Mouse (Mus musculus) midbrain, postnatal 0 days (tissue): ENCODE data around the gene Prkd3. TPM values are rescaled to one million over a fixed set of nuclear protein-coding genes. Genes with fewer than 3 reads are reported as not detected.

Source experiments
- ATAC-seq: fragments of 200-750 bp; cut with Nextera tagmentation; 2 replicates; pipeline ENCODE4 v1.8.0; 2017; ENCODE audit warnings: moderate number of reproducible peaks, mild to moderate bottlenecking, moderate TSS enrichment, moderate library complexity; ENCODE audit not compliant: low FRiP score
- DNase-seq: peaks from one replicate; pipeline ENCODE4 v3.0.0-alpha.2; 2015; ENCODE audit warnings: low spot score
- H3K27ac ChIP-seq: fragments of 300-500 bp; sonication (generic); 2 replicates; pipeline ENCODE4 v1.5.1; 2014; ENCODE audit warnings: low read depth, mild to moderate bottlenecking, low read length, mixed read lengths
- H3K27me3 ChIP-seq: fragments of 300-500 bp; sonication (generic); 2 replicates; pipeline ENCODE4 v1.6.1; 2014; ENCODE audit warnings: low read length, control low read depth, mixed read lengths; ENCODE audit not compliant: insufficient read depth
- H3K36me3 ChIP-seq: fragments of 300-500 bp; sonication (generic); 2 replicates; pipeline ENCODE4 v1.6.1; 2014; ENCODE audit warnings: low read length, control low read depth, mixed read lengths; ENCODE audit not compliant: insufficient read depth
- H3K4me1 ChIP-seq: fragments of 300-500 bp; sonication (generic); 2 replicates; pipeline ENCODE4 v1.6.1; 2014; ENCODE audit warnings: mild to moderate bottlenecking, control low read depth, antibody characterized with exemption, low read length, mixed read lengths; ENCODE audit not compliant: insufficient read depth
- H3K4me2 ChIP-seq: fragments of 300-500 bp; sonication (generic); 2 replicates; pipeline ENCODE4 v1.6.1; 2014; ENCODE audit warnings: low read depth, mild to moderate bottlenecking, low read length, mixed read lengths; ENCODE audit not compliant: poor library complexity, severe bottlenecking
- H3K4me3 ChIP-seq: fragments of 300-500 bp; sonication (generic); 2 replicates; pipeline ENCODE4 v1.5.1; 2014; ENCODE audit warnings: low read depth, mild to moderate bottlenecking, low read length, moderate library complexity
- H3K9ac ChIP-seq: fragments of 300-500 bp; sonication (generic); replicated peaks from 2 replicates; pipeline ENCODE4 v1.6.1; 2014; ENCODE audit warnings: mild to moderate bottlenecking, low read length, moderate library complexity, mixed read lengths; ENCODE audit not compliant: poor library complexity, severe bottlenecking
- H3K9me3 ChIP-seq: fragments of 300-500 bp; sonication (generic); 2 replicates; pipeline ENCODE4 v1.6.1; 2016; ENCODE audit warnings: low read length, control low read depth
- CTCF ChIP-seq: IDR thresholded peaks from 2 replicates; pipeline ENCODE4 v1.5.1; 2016; ENCODE audit warnings: antibody characterized with exemption, mild to moderate bottlenecking
- WGBS: fragments of 180-500 bp; shearing (Covaris S2); extraction: QIAGEN DNeasy Blood & Tissue Kit; methylation state at CpG from one replicate; pipeline ENCODE4 v1.1.7; 2014; 5-methylcytosine and 5-hydroxymethylcytosine counted together
- polyA plus RNA-seq: library from polyadenylated mRNA; unstranded; fragments of >200 nt; fragmentation: Nextera tagmentation; extraction: Ambion mirVana; gene quantifications from 2 replicates; pipeline ENCODE4 v1.2.1, GENCODE M21; 2015
- total RNA-seq: library from RNA; depleted of rRNA; stranded (reverse); fragments of >200 nt; gene quantifications from 2 replicates; pipeline ENCODE4 v1.2.3, GENCODE M21; 2014

Gene Prkd3
- total and polyA plus RNA-seq, 2 experiments from 2014 or later = 5.9 to 20.1 TPM

GRCm38 (mm10) chr17:78916369-78916813 lies 104.2 kb downstream of the Prkd3 start, which contains the start of gene Cebpzos:
Gene Cebpzos (plus strand): TSS chr17:78916500.
- peak within 1 kb of the TSS; percentile 71 for H3K4me3 ChIP-seq
- H3K4me1 ChIP-seq = 0 out of 2 replicates have a peak, but pooled peaks cover 6% of the 10 kb centered on the region
- 1% methylated on average over 37 of the region's 37 CpGs for WGBS
- peak; percentile 95 for ATAC-seq
- peak within 1 kb of the TSS; percentile 80 for H3K9ac ChIP-seq
- H3K36me3 ChIP-seq = peaks cover 13% of the 10 kb centered on the region
- TF ChIP-seq CTCF = no peak
- peak within 1 kb of the TSS; percentile 78 for H3K4me2 ChIP-seq
- peak within 1 kb of the TSS; percentile 72 for H3K27ac ChIP-seq
- no peaks in the 10 kb centered on the region for H3K9me3 ChIP-seq
- H3K27me3 ChIP-seq = no peaks in the 10 kb centered on the region
- peak; percentile 93 for DNase-seq

- peak overlapping the region; percentile 71 for H3K4me3 ChIP-seq
- H3K9ac ChIP-seq = peak overlapping the region; percentile 80
- 53% methylated on average over 6 of the region's 6 CpGs for WGBS
- H3K36me3 ChIP-seq = peaks cover 8% of the 10 kb centered on the region
- peak overlapping the region; percentile 78 for H3K4me2 ChIP-seq
- TF ChIP-seq CTCF = no peak
- H3K27ac ChIP-seq = peak overlapping the region; percentile 72
- H3K27me3 ChIP-seq = no peaks in the 10 kb centered on the region
- no peaks in the 10 kb centered on the region for H3K9me3 ChIP-seq
- DNase-seq (peak; percentile 28), ATAC-seq (peak; percentile 14; the same call in 1 of the 2 replicates)
- 0 out of 2 replicates have a peak, but pooled peaks cover 6% of the 10 kb centered on the region for H3K4me1 ChIP-seq
Observed at GRCm38 (mm10) chr17:78915772-78916171, 104.8 kb downstream of the Prkd3 start.

GRCm38 (mm10) chr17:78913921-78914320 lies 106.7 kb downstream of the Prkd3 start:
- Histone ChIP-seq H3K36me3 (peaks cover 3% of the 10 kb centered on the region; the same call in 1 of the 2 replicates), H3K27me3 (no peaks in the 10 kb centered on the region), H3K9ac (no peak overlapping the region), H3K4me1 (0 out of 2 replicates have a peak, but pooled peaks cover 6% of the 10 kb centered on the region), H3K9me3 (no peaks in the 10 kb centered on the region), H3K4me3 (no peak overlapping the region), H3K4me2 (no peak overlapping the region), H3K27ac (no peak overlapping the region)
- DNase-seq (no peak), ATAC-seq (no peak)
- TF ChIP-seq CTCF = no peak
- 79% methylated on average over 3 of the region's 3 CpGs for WGBS

- ATAC-seq (peak; percentile 55), DNase-seq (peak; percentile 72)
- H3K27me3 ChIP-seq = no peaks in the 10 kb centered on the region
- H3K4me3 ChIP-seq = peak overlapping the region; percentile 34
- H3K4me1 ChIP-seq = 0 out of 2 replicates have a peak, but pooled peaks cover 6% of the 10 kb centered on the region
- no peaks in the 10 kb centered on the region for H3K36me3 ChIP-seq
- no peak overlapping the region for H3K27ac ChIP-seq
- H3K9ac ChIP-seq = peak overlapping the region; percentile 44; the same call in 1 of the 2 replicates
- peak overlapping the region; percentile 42 for H3K4me2 ChIP-seq
- no peaks in the 10 kb centered on the region for H3K9me3 ChIP-seq
- no peak for TF ChIP-seq CTCF
- 34% methylated on average over 6 of the region's 6 CpGs for WGBS
Observed at GRCm38 (mm10) chr17:78912861-78913281, 107.7 kb downstream of the Prkd3 start.

- Histone ChIP-seq H3K9me3 (no peaks in the 10 kb centered on the region), H3K4me2 (no peak overlapping the region), H3K4me1 (no peaks in the 10 kb centered on the region), H3K4me3 (no peak overlapping the region), H3K9ac (no peak overlapping the region), H3K36me3 (no peaks in the 10 kb centered on the region), H3K27ac (no peak overlapping the region), H3K27me3 (no peaks in the 10 kb centered on the region)
- ATAC-seq = no peak
- no peak for TF ChIP-seq CTCF
- DNase-seq = no peak
- WGBS = 77% methylated on average over 2 of the region's 2 CpGs
Observed at GRCm38 (mm10) chr17:78909374-78909773, 111.2 kb downstream of the Prkd3 start.

GRCm38 (mm10) chr17:78906892-78907291 lies 113.7 kb downstream of the Prkd3 start, which contains the start of gene Sult6b1:
Gene Sult6b1 (minus strand): TSS chr17:78906992.
- H3K27ac ChIP-seq = no peak within 1 kb of the TSS
- ATAC-seq (no peak), DNase-seq (no peak)
- H3K27me3 ChIP-seq = no peaks in the 10 kb centered on the region
- H3K9ac ChIP-seq = no peak within 1 kb of the TSS
- no peak within 1 kb of the TSS for H3K4me2 ChIP-seq
- WGBS = 85% methylated on average over 5 of the region's 5 CpGs
- no peak for TF ChIP-seq CTCF
- no peaks in the 10 kb centered on the region for H3K36me3 ChIP-seq
- H3K4me3 ChIP-seq = no peak within 1 kb of the TSS
- no peaks in the 10 kb centered on the region for H3K9me3 ChIP-seq
- no peaks in the 10 kb centered on the region for H3K4me1 ChIP-seq
